In genomic region chr16:6062495-6062894, GRCm38 (mm10) we compare ENCODE assay signal across 24 mouse cellular contexts.
"Had no signal": no experiment of that assay in that cellular context is flagged by ENCODE, and none has a peak within 500 bp of the region (broad histone marks: within the 10 kb centered on the region; RNA-seq: fewer than 3 reads in every experiment).

No protein-coding gene starts in this region.

- H3K9me3 ChIP-seq: heart, embryonic 13.5 days; heart, embryonic 15.5 days; hindbrain, embryonic 13.5 days; hindbrain, embryonic 15.5 days; limb, embryonic 10.5 days; limb, embryonic 12.5 days; liver, embryonic 13.5 days; liver, embryonic 15.5 days had no signal

- H3K4me3 ChIP-seq: heart, adult 2 months; heart, embryonic 13.5 days; heart, embryonic 15.5 days; hindbrain, embryonic 13.5 days; hindbrain, embryonic 15.5 days; layer of hippocampus, adult 2 months; left cerebral cortex, adult 2 months; limb, embryonic 10.5 days; limb, embryonic 12.5 days; liver, embryonic 13.5 days; liver, embryonic 15.5 days had no signal

- H3K4me2 ChIP-seq: heart, embryonic 11.5 days; heart, embryonic 13.5 days; heart, embryonic 15.5 days; hindbrain, embryonic 13.5 days; hindbrain, embryonic 15.5 days; limb, embryonic 12.5 days; liver, embryonic 11.5 days; liver, embryonic 13.5 days; liver, embryonic 15.5 days had no signal

- H3K9ac ChIP-seq: forebrain, postnatal 0 days; heart, embryonic 13.5 days; heart, embryonic 15.5 days; hindbrain, embryonic 13.5 days; hindbrain, embryonic 15.5 days; limb, embryonic 12.5 days; liver, embryonic 13.5 days; liver, embryonic 15.5 days; liver, postnatal 0 days had no signal

- H3K27me3 ChIP-seq: heart, embryonic 13.5 days; heart, embryonic 15.5 days; hindbrain, embryonic 13.5 days; hindbrain, embryonic 15.5 days; limb, embryonic 12.5 days; liver, embryonic 13.5 days; liver, embryonic 15.5 days had no signal

- ATAC-seq: forebrain, postnatal 0 days; hindbrain, postnatal 0 days; intestine, embryonic 16.5 days; liver, postnatal 0 days had no signal

- H3K4me1 ChIP-seq: heart, embryonic 15.5 days; hindbrain, embryonic 13.5 days; hindbrain, embryonic 15.5 days; limb, embryonic 10.5 days; limb, embryonic 12.5 days; liver, embryonic 13.5 days; liver, embryonic 15.5 days had no signal

- H3K36me3 ChIP-seq: heart, embryonic 13.5 days; heart, embryonic 15.5 days; hindbrain, embryonic 13.5 days; hindbrain, embryonic 15.5 days; limb, embryonic 10.5 days; limb, embryonic 12.5 days; liver, embryonic 13.5 days; liver, embryonic 15.5 days had no signal

- DNase-seq: forebrain, postnatal 0 days; gastrocnemius, postnatal 14 days; gastrocnemius, postnatal 36 days; heart, adult 11 months; heart, adult 2 months; heart, postnatal 14 days; heart, postnatal 36 days; liver; liver, embryonic 13.5 days; liver, postnatal 0 days had no signal

- H3K27ac ChIP-seq: heart, adult 2 months; heart, embryonic 13.5 days; heart, embryonic 15.5 days; hindbrain, embryonic 13.5 days; hindbrain, embryonic 15.5 days; hindbrain, postnatal 0 days; kidney, postnatal 0 days; layer of hippocampus, adult 2 months; left cerebral cortex, adult 2 months; limb, embryonic 10.5 days; limb, embryonic 12.5 days; liver, embryonic 13.5 days; liver, embryonic 15.5 days had no signal
